Mouse (Mus musculus) cortical plate, adult 2 months (tissue): ENCODE results near the gene Msantd2. TPM values are rescaled to one million over a fixed set of nuclear protein-coding genes. Genes with fewer than 3 reads are reported as not detected.

Source experiments
- H3K27ac ChIP-seq: fragments of 200-500 bp; 2 replicates; pipeline ENCODE4 v1.5.1; 2012; ENCODE audit warnings: low read length, control low read depth, inconsistent platforms; ENCODE audit not compliant: insufficient read depth
- H3K4me1 ChIP-seq: fragments of 200-500 bp; 2 replicates; pipeline ENCODE4 v1.6.1; 2011; ENCODE audit warnings: low read length; ENCODE audit not compliant: control insufficient read depth, insufficient read depth
- H3K4me3 ChIP-seq: fragments of 200-500 bp; 2 replicates; pipeline ENCODE4 v1.5.1; 2011; ENCODE audit warnings: mild to moderate bottlenecking, low read length, control low read depth; ENCODE audit not compliant: insufficient read depth
- CTCF ChIP-seq: fragments of 200-500 bp; IDR thresholded peaks from 2 replicates; pipeline ENCODE4 v1.5.1; 2011; ENCODE audit warnings: mild to moderate bottlenecking, control low read depth, low read length; ENCODE audit not compliant: insufficient read depth; ENCODE audit errors: extremely low read depth
- POLR2A ChIP-seq: fragments of 200-500 bp; IDR thresholded peaks from 2 replicates; pipeline ENCODE4 v1.6.1; 2011; ENCODE audit warnings: mild to moderate bottlenecking, low read length, control low read depth; ENCODE audit not compliant: insufficient read depth; ENCODE audit errors: extremely low read depth
- polyA plus RNA-seq: library from polyadenylated mRNA; depleted of rRNA; stranded (reverse); fragments of >200 nt; gene quantifications from 2 replicates; pipeline ENCODE4 v1.2.3, GENCODE M21; 2012

Gene Msantd2
- polyA plus RNA-seq, 1 experiment = 35.4 TPM

GRCm38 (mm10) chr9:37537658-37538250 lies 48.6 kb downstream of the Msantd2 start:
- TF ChIP-seq POLR2A (no peak), CTCF (no peak)
- 0 out of 2 replicates have a peak, but pooled peaks cover 1% of the 10 kb centered on the region for H3K4me1 ChIP-seq
- no peak overlapping the region for H3K4me3 ChIP-seq
- H3K27ac ChIP-seq = no peak overlapping the region

GRCm38 (mm10) chr9:37539170-37540025 lies 50.3 kb downstream of the Msantd2 start, which contains the start of gene Vsig2:
TSS of gene Vsig2 (plus strand) at chr9:37539255.
- H3K4me1 ChIP-seq = peaks cover 1% of the 10 kb centered on the region; the same call in 1 of the 2 replicates
- no peak for TF ChIP-seq CTCF
- peak; percentile 46; the same call in 1 of the 2 replicates for TF ChIP-seq POLR2A
- no peak within 1 kb of the TSS for H3K4me3 ChIP-seq
- peak within 1 kb of the TSS; percentile 53; the same call in 1 of the 2 replicates for H3K27ac ChIP-seq

- TF ChIP-seq POLR2A (no peak), CTCF (no peak)
- Histone ChIP-seq H3K27ac (0 out of 2 replicates have a peak overlapping the region, but pooled peaks have one; percentile 43), H3K4me3 (no peak overlapping the region), H3K4me1 (peaks cover 2% of the 10 kb centered on the region)
Measured at GRCm38 (mm10) chr9:37540226-37540625, 51.1 kb downstream of the Msantd2 start.

- H3K4me1 ChIP-seq = peaks cover 5% of the 10 kb centered on the region
- no peak overlapping the region for H3K27ac ChIP-seq
- H3K4me3 ChIP-seq = no peak overlapping the region
- TF ChIP-seq CTCF = no peak
- peak; percentile 36; the same call in 1 of the 2 replicates for TF ChIP-seq POLR2A
Measured at GRCm38 (mm10) chr9:37540701-37541575, 51.8 kb downstream of the Msantd2 start.

GRCm38 (mm10) chr9:37541851-37542642 lies 52.9 kb downstream of the Msantd2 start:
- Histone ChIP-seq H3K4me3 (no peak overlapping the region), H3K4me1 (peaks cover 5% of the 10 kb centered on the region), H3K27ac (no peak overlapping the region)
- TF ChIP-seq CTCF (no peak), POLR2A (peak; percentile 35)

GRCm38 (mm10) chr9:37543869-37544440 lies 54.8 kb downstream of the Msantd2 start:
- H3K4me1 ChIP-seq = peaks cover 4% of the 10 kb centered on the region
- no peak overlapping the region for H3K27ac ChIP-seq
- no peak for TF ChIP-seq POLR2A
- no peak for TF ChIP-seq CTCF
- H3K4me3 ChIP-seq = no peak overlapping the region

- peaks cover 4% of the 10 kb centered on the region for H3K4me1 ChIP-seq
- H3K27ac ChIP-seq = no peak overlapping the region
- peak; percentile 65 for TF ChIP-seq CTCF
- TF ChIP-seq POLR2A = no peak
- H3K4me3 ChIP-seq = no peak overlapping the region; the same call in 1 of the 2 replicates
Measured at GRCm38 (mm10) chr9:37544447-37545165, 55.5 kb downstream of the Msantd2 start.
